In genomic region chr3:94996946-94997345, GRCm38 (mm10) we compare ENCODE assay signal across 8 mouse cellular contexts. TPM values are rescaled to one million over a fixed set of nuclear protein-coding genes. Genes with fewer than 3 reads are reported as not detected.
A peak's percentile ranks its signal among the peaks of the same experiment; 100 is the strongest.
DNase-seq lines count a peak whose midpoint lies in the region; ATAC-seq and TF ChIP-seq lines count a peak whose summit lies in the region.

No protein-coding gene starts in this region.

- WGBS in forebrain, postnatal 0 days, result 48% methylated on average over 2 of the region's 2 CpGs
- WGBS in intestine, embryonic 16.5 days, result 29% methylated on average over 2 of the region's 2 CpGs
- 42% methylated on average over 2 of the region's 2 CpGs for WGBS in limb, embryonic 14.5 days

- no peak overlapping the region for H3K4me2 ChIP-seq in forebrain, postnatal 0 days (ENCODE audit: low read depth)
- H3K4me2 ChIP-seq in intestine, embryonic 16.5 days (ENCODE audit: low read depth, low read length), result no peak overlapping the region
- H3K4me2 ChIP-seq in limb, embryonic 14.5 days (replicated peaks; ENCODE audit: low read depth, low read length, severe bottlenecking), result no peak overlapping the region

- no peak overlapping the region for H3K4me3 ChIP-seq in forebrain, postnatal 0 days (ENCODE audit: low read depth, low read length)
- H3K4me3 ChIP-seq in intestine, embryonic 16.5 days (ENCODE audit: low read length), result no peak overlapping the region
- no peak overlapping the region for H3K4me3 ChIP-seq in limb, embryonic 14.5 days (replicated peaks; ENCODE audit: low read length)

- H3K27me3 ChIP-seq in forebrain, postnatal 0 days (ENCODE audit: insufficient read depth, low read length), result no peaks in the 10 kb centered on the region
- H3K27me3 ChIP-seq in intestine, embryonic 16.5 days (replicated peaks; ENCODE audit: control insufficient read depth, insufficient read depth, low read length), result no peaks in the 10 kb centered on the region
- no peaks in the 10 kb centered on the region for H3K27me3 ChIP-seq in limb, embryonic 14.5 days (ENCODE audit: control insufficient read depth, insufficient read depth, low read length)

- H3K9ac ChIP-seq in forebrain, postnatal 0 days, result no peak overlapping the region
- no peak overlapping the region for H3K9ac ChIP-seq in intestine, embryonic 16.5 days (ENCODE audit: low read depth, low read length)
- H3K9ac ChIP-seq in limb, embryonic 14.5 days (ENCODE audit: low read depth, low read length, severe bottlenecking), result no peak overlapping the region

- peaks cover 85% of the 10 kb centered on the region for H3K36me3 ChIP-seq in forebrain, postnatal 0 days (ENCODE audit: insufficient read depth)
- H3K36me3 ChIP-seq in intestine, embryonic 16.5 days (ENCODE audit: control insufficient read depth, insufficient read depth, low read length), result peaks cover 33% of the 10 kb centered on the region
- peaks cover 97% of the 10 kb centered on the region for H3K36me3 ChIP-seq in limb, embryonic 14.5 days (ENCODE audit: control insufficient read depth, insufficient read depth, low read length)

- peak; percentile 54 for ATAC-seq in forebrain, postnatal 0 days
- peak; percentile 54 for ATAC-seq in intestine, embryonic 16.5 days
- ATAC-seq in limb, embryonic 14.5 days (ENCODE audit: low FRiP score, low read depth), result 0 out of 2 replicates have a peak, but pooled peaks have one; percentile 27

- TF ChIP-seq CTCF in forebrain, postnatal 0 days (IDR thresholded peaks at IDR 0.05; ENCODE audit: low read depth), result peak; percentile 93

- TF ChIP-seq POLR2A in limb, embryonic 14.5 days (IDR thresholded peaks at IDR 0.05; ENCODE audit: borderline replicate concordance, extremely low read depth, insufficient read depth, insufficient read length), result no peak

- H3K4me1 ChIP-seq in forebrain, postnatal 0 days (ENCODE audit: insufficient read depth), result no peaks in the 10 kb centered on the region
- H3K4me1 ChIP-seq in intestine, embryonic 16.5 days (ENCODE audit: control insufficient read depth, insufficient read depth, low read length), result no peaks in the 10 kb centered on the region
- H3K4me1 ChIP-seq in limb, embryonic 14.5 days (ENCODE audit: control insufficient read depth, insufficient read depth, low read length), result no peaks in the 10 kb centered on the region

- H3K27ac ChIP-seq in forebrain, postnatal 0 days (ENCODE audit: low read depth, low read length), result no peak overlapping the region
- H3K27ac ChIP-seq in intestine, embryonic 16.5 days (ENCODE audit: low read length), result no peak overlapping the region
- no peak overlapping the region for H3K27ac ChIP-seq in limb, embryonic 14.5 days (replicated peaks; ENCODE audit: low read depth, low read length)

- H3K9me3 ChIP-seq in forebrain, postnatal 0 days (ENCODE audit: low read length), result no peaks in the 10 kb centered on the region
- no peaks in the 10 kb centered on the region for H3K9me3 ChIP-seq in intestine, embryonic 16.5 days (ENCODE audit: control insufficient read depth, low read length)
- H3K9me3 ChIP-seq in limb, embryonic 14.5 days (ENCODE audit: control insufficient read depth, low read length), result no peaks in the 10 kb centered on the region

- peak; percentile 62 to 80 for DNase-seq in urinary bladder, adult 18-20 months (ENCODE audit: low spot score in 2 of 2)
- no peak for DNase-seq in urinary bladder, adult 2 months (ENCODE audit: low spot score)
- DNase-seq in c-Kit-negative CD71-positive TER-119-positive erythroid progenitor cells, embryonic 14.5 days (ENCODE audit: low read depth, low spot score), result peak; percentile 68
- peak; percentile 88 for DNase-seq in forebrain, postnatal 0 days
- DNase-seq in limb, embryonic 14.5 days (ENCODE audit: low spot score), result peak; percentile 89
- peak; percentile 95 for DNase-seq in retina, embryonic 14.5 days (ENCODE audit: low spot score)
- peak; percentile 87 for DNase-seq in urinary bladder, postnatal 25 days (ENCODE audit: low spot score)

RNA-seq across cellular contexts. Expression of gene Zfp687, which starts 18.3 kb away (rescaled TPM):
- polyA plus RNA-seq in urinary bladder, adult 2 months (2012; rRNA removed), result 14.0 and 17.6 TPM in 2 replicates
- total RNA-seq in forebrain, postnatal 0 days (2014; rRNA removed), result 20.3 and 23.1 TPM in 2 replicates
- polyA plus RNA-seq in forebrain, postnatal 0 days (2015; fragmentation: Nextera tagmentation; extraction: Ambion mirVana), result 9.8 and 13.1 TPM in 2 replicates
- 16.9 and 17.6 TPM in 2 replicates for polyA plus RNA-seq in intestine, embryonic 16.5 days (2015; fragmentation: Nextera tagmentation; extraction: Ambion mirVana)
- polyA plus RNA-seq in limb, embryonic 14.5 days (2012; rRNA removed), result 26.8 and 28.8 TPM in 2 replicates
- 18.8 and 23.2 TPM in 2 replicates for polyA plus RNA-seq in limb, embryonic 14.5 days (2014; fragmentation: Nextera tagmentation; extraction: Ambion mirVana)

RNA-seq across cellular contexts. Expression of gene Pi4kb, which starts 22.4 kb away (rescaled TPM):
- 64.9 and 85.1 TPM in 2 replicates for polyA plus RNA-seq in urinary bladder, adult 2 months (2012; rRNA removed)
- total RNA-seq in forebrain, postnatal 0 days (2014; rRNA removed), result 69.9 and 79.8 TPM in 2 replicates
- polyA plus RNA-seq in forebrain, postnatal 0 days (2015; fragmentation: Nextera tagmentation; extraction: Ambion mirVana), result 24.6 and 25.5 TPM in 2 replicates
- polyA plus RNA-seq in intestine, embryonic 16.5 days (2015; fragmentation: Nextera tagmentation; extraction: Ambion mirVana), result 21.7 and 22.9 TPM in 2 replicates
- polyA plus RNA-seq in limb, embryonic 14.5 days (2012; rRNA removed), result 54.7 and 54.8 TPM in 2 replicates
- polyA plus RNA-seq in limb, embryonic 14.5 days (2014; fragmentation: Nextera tagmentation; extraction: Ambion mirVana), result 30.4 and 35.6 TPM in 2 replicates

RNA-seq across cellular contexts. Expression of gene Rfx5, which starts 43.1 kb away (rescaled TPM):
- 22.7 and 23.4 TPM in 2 replicates for polyA plus RNA-seq in urinary bladder, adult 2 months (2012; rRNA removed)
- total RNA-seq in forebrain, postnatal 0 days (2014; rRNA removed), result 14.8 and 18.7 TPM in 2 replicates
- polyA plus RNA-seq in forebrain, postnatal 0 days (2015; fragmentation: Nextera tagmentation; extraction: Ambion mirVana), result 3.5 and 4.1 TPM in 2 replicates
- polyA plus RNA-seq in intestine, embryonic 16.5 days (2015; fragmentation: Nextera tagmentation; extraction: Ambion mirVana), result 4.3 and 5.1 TPM in 2 replicates
- polyA plus RNA-seq in limb, embryonic 14.5 days (2012; rRNA removed), result 29.9 and 36.4 TPM in 2 replicates
- 12.5 and 12.9 TPM in 2 replicates for polyA plus RNA-seq in limb, embryonic 14.5 days (2014; fragmentation: Nextera tagmentation; extraction: Ambion mirVana)

RNA-seq across cellular contexts. Expression of gene Psmd4, which starts 45.5 kb away (rescaled TPM):
- 172 and 195 TPM in 2 replicates for polyA plus RNA-seq in urinary bladder, adult 2 months (2012; rRNA removed)
- total RNA-seq in forebrain, postnatal 0 days (2014; rRNA removed), result 203 and 255 TPM in 2 replicates
- polyA plus RNA-seq in forebrain, postnatal 0 days (2015; fragmentation: Nextera tagmentation; extraction: Ambion mirVana), result 278 and 279 TPM in 2 replicates
- 196 and 226 TPM in 2 replicates for polyA plus RNA-seq in intestine, embryonic 16.5 days (2015; fragmentation: Nextera tagmentation; extraction: Ambion mirVana)
- polyA plus RNA-seq in limb, embryonic 14.5 days (2012; rRNA removed), result 249 and 282 TPM in 2 replicates
- 258 and 280 TPM in 2 replicates for polyA plus RNA-seq in limb, embryonic 14.5 days (2014; fragmentation: Nextera tagmentation; extraction: Ambion mirVana)
